ENCODE assay signal across 8 mouse cellular contexts in the genomic region with DNA sequence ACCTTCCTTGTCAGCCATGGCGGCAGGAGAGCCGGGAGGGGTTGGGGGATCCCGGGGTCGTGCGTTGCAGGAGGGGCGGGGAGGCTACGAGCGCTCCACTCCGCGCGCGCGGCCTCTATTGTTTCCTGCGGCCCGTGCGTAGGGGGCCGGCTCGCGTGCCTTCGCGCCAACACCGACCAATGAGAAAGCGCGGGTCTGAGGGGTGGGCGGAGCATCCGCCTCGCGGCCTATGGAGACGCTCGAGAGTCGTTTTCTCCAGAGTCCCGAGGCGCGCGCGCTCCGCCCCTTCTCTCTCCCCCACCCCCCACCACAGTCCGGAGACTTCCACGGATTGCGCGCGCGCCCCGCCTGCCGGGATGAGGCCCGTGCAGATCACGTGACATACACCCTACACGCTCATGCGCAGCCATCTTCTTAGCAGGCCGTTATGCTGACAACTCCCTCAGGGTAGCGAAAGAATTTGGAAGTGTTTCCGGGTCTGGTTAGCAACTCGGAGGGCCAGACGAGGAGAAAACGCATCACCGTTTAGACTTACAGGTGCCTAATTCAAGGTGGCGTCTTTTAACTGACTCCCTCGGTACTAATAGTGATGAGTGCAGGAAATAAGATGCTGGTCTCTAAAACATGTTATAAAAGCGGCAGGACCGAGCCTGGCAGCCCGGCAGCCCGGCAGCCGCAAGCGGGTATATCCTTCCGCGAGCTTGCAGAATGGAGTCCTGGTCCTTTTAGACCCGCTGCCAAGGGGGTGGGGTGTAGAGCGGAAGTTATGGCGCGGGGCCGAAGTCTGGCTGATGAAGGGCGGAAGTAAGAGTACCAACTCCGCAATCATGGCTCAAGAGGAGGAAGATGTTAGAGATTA. TPM values are rescaled to one million over a fixed set of nuclear protein-coding genes. Genes with fewer than 3 reads are reported as not detected.
DNase-seq lines count a peak whose midpoint lies in the region; ATAC-seq lines count a peak whose summit lies in the region.

A gene (minus strand): TSS at position 155 of the 859 bp plus-strand sequence.
A gene (plus strand): TSS at position 480 of the 859 bp plus-strand sequence.

- no peaks in the 10 kb centered on the region for H3K27me3 ChIP-seq in hindbrain, embryonic 15.5 days

- peak within 1 kb of the TSS; percentile 100 for H3K4me3 ChIP-seq in hindbrain, embryonic 15.5 days

- peak; percentile 99 for ATAC-seq in hindbrain, embryonic 15.5 days (ENCODE audit: low FRiP score, low read depth)

- WGBS in hindbrain, embryonic 15.5 days: under 1% methylated on average over 73 of the region's 73 CpGs

- DNase-seq in T-cell, adult 2 months (ENCODE audit: low spot score): peak; percentile 97
- peak; percentile 94 to 98 for DNase-seq in cerebellum, postnatal 36 days
- DNase-seq in frontal cortex, postnatal 36 days (ENCODE audit: low spot score in 2 of 2): peak; percentile 95 to 97
- DNase-seq in left cerebral cortex, adult 11 months (ENCODE audit: low spot score): peak; percentile 96
- peak; percentile 97 to 99 for DNase-seq in lung, postnatal 4 days
- DNase-seq in retina, postnatal 7 days (ENCODE audit: low read depth, low spot score): peak; percentile 99
- peak; percentile 95 for DNase-seq in urinary bladder, adult 2 months (ENCODE audit: low spot score)

- peak within 1 kb of the TSS; percentile 93 for H3K4me2 ChIP-seq in hindbrain, embryonic 15.5 days

- peak within 1 kb of the TSS; percentile 98 for H3K9ac ChIP-seq in hindbrain, embryonic 15.5 days

- no peaks in the 10 kb centered on the region for H3K9me3 ChIP-seq in hindbrain, embryonic 15.5 days

- H3K36me3 ChIP-seq in hindbrain, embryonic 15.5 days: peaks cover 10% of the 10 kb centered on the region; the same call in 1 of the 2 replicates

- H3K27ac ChIP-seq in hindbrain, embryonic 15.5 days (replicated peaks): peak within 1 kb of the TSS; percentile 99

- peaks cover 48% of the 10 kb centered on the region for H3K4me1 ChIP-seq in hindbrain, embryonic 15.5 days (replicated peaks)

RNA-seq across cellular contexts. Expression of the first gene that starts in this region (rescaled TPM):
- polyA plus RNA-seq in hindbrain, embryonic 15.5 days (2015; fragmentation: Nextera tagmentation; extraction: Ambion mirVana): 245 and 264 TPM in 2 replicates
- 65.1 and 72.2 TPM in 2 replicates for polyA plus RNA-seq in urinary bladder, adult 2 months (2012; rRNA removed)

RNA-seq across cellular contexts. Expression of the second gene that starts in this region (rescaled TPM):
- 18.1 and 24.6 TPM in 2 replicates for polyA plus RNA-seq in hindbrain, embryonic 15.5 days (2015; fragmentation: Nextera tagmentation; extraction: Ambion mirVana)
- polyA plus RNA-seq in urinary bladder, adult 2 months (2012; rRNA removed): 45.4 and 52.6 TPM in 2 replicates

Comparison
In these comparisons a context has a peak if more than half of its experiments do, and no peak if none do; other contexts are left out.
1. Peak in every context shown above with its lines: DNase-seq, ATAC-seq, H3K4me3 ChIP-seq and H3K27ac ChIP-seq.